Mouse (Mus musculus): ENCODE results near the gene Zfp462. TPM values are rescaled to one million over a fixed set of nuclear protein-coding genes. Genes with fewer than 3 reads are reported as not detected.
"Not testable (repeated sequence)": the region's sequence is repeated elsewhere in the genome, so short reads cannot be mapped to it uniquely, and the experiment has no call there.

The Zfp462 gene
- 0.25 and 0.93 TPM in 2 replicates for total RNA-seq (2015)
- 0.10 and 0.12 TPM in 2 replicates for total RNA-seq (2017)

DNA sequence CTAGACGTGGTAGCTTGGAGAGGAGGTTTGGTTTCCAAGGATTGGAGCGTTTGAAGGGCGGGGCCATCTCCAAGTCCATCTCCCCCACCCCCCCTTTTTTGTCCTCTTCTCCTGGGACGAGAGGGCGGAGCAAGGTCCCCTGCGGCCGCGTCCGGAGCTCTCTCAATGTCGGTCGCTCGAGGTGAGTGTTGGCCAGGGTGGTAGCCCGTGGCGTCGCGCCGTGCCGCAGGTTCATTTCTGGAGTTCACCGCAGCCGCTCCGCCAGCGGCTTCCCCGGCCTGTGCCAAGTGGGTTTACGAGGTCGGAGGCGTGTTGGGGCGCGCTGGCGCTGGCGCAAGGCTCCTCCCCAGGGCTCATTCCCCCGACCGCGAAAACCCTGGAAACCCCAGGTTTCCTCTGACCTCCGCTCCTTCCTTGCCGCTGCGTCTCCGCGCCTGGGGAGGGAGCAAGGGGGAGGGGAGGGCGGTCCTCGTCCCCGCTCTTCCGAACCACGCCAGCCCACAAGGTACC is at the start of gene Zfp462:
Zfp462 (plus strand) TSS at position 128 of the 510 bp plus-strand sequence.
- peak; percentile 22 for ATAC-seq (replicated peaks; ENCODE audit: poor library complexity)

- ATAC-seq (replicated peaks; ENCODE audit: poor library complexity), result no peak
These were observed 48.8 kb upstream of the Zfp462 start for GRCm38 (mm10) chr4:54896017-54896416.

DNA sequence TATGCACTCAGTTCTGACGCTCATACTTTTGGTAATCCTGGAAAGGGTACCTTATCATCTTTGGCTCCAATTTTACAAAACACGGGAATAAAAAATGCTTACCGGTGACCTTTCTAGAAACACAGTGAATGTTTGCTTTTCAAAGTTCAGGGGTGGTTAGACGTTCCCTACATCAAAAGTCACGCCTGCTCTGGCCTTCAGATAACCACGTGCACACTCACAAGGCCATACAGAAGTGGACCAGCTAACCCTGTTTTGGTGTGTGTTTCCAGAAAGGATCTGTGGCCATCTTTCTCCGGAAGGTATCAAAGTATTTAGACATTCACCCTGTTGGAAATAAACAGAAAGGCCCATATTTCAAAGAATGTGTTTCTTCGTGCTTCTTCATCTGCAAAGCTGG is 40.2 kb upstream of the Zfp462 start:
- ATAC-seq (replicated peaks; ENCODE audit: poor library complexity), result no peak

- no peak for ATAC-seq (replicated peaks; ENCODE audit: poor library complexity)
These were observed 39.4 kb upstream of the Zfp462 start for GRCm38 (mm10) chr4:54905399-54905953.

DNA sequence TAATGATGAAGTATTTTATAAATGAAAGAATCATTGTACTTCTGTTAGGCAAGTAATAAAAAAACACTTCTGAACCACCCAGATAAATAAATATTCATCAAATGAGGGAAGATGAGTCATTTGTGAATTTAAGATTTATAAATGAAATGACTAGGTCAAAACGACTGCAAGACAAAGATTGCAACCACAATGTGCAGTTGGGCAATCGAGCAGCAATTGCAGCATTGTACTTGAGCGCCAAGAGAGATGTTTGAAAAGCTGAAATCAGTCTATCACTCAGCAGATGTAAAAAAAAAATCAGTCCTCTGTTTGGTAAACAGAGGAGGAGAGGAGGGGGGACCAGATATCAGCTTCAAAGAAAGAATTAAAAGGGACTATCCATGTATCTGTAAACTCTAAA is 34.5 kb upstream of the Zfp462 start:
- no peak for ATAC-seq (replicated peaks; ENCODE audit: poor library complexity)

- no peak for ATAC-seq (replicated peaks; ENCODE audit: poor library complexity)
These were observed 26.6 kb upstream of the Zfp462 start for GRCm38 (mm10) chr4:54918276-54918675.

- ATAC-seq (replicated peaks; ENCODE audit: poor library complexity), result no peak
These were observed 21.5 kb upstream of the Zfp462 start for GRCm38 (mm10) chr4:54923386-54923785.

GRCm38 (mm10) chr4:54924306-54924705 is 20.5 kb upstream of the Zfp462 start:
- no peak for ATAC-seq (replicated peaks; ENCODE audit: poor library complexity)

DNA sequence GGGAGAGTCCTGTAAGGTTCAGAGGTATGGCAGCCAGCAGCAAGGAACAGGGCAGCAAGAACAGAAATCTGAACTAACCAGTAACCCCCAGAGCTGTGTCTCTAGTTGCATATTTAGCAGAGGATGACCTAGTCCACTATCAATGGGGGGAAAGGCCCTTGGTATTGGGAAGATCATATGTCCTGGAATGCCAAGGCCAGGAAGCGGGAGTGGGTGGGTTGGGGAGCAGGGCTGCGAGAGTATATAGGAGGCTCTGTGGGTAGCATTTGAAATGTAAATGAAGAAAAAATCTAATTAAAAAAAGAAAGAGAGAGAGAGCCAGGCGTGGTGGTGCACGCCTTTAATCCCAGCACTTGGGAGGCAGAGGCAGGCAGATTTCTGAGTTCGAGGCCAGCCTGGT is 18.4 kb upstream of the Zfp462 start:
- not testable (repeated sequence) for ATAC-seq (replicated peaks; ENCODE audit: poor library complexity)

GRCm38 (mm10) chr4:54927321-54928062 is 17.4 kb upstream of the Zfp462 start:
- ATAC-seq (replicated peaks; ENCODE audit: poor library complexity), result peak; percentile 48

- ATAC-seq (replicated peaks; ENCODE audit: poor library complexity), result no peak
These were observed 15.2 kb upstream of the Zfp462 start for GRCm38 (mm10) chr4:54929686-54930085.

DNA sequence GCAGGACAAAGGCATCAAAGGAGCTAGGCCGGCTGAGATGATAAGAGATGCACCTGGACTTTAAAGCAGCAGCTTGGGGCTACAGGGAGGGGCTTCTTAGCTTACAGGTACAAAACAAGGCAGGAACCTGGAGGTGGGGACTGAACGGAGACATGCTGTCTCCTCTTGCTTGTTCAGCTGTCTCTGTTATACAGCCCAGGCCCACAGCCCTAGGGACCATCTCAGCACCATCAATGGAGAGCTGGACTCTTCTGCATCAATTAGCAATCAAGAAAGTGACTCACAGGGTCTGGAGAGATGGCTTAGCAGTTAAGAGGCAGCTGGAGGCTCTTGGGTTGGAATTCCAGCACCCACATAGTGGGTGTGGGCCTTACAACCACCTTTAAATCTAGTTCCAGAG is 12.2 kb upstream of the Zfp462 start:
- no peak for ATAC-seq (replicated peaks; ENCODE audit: poor library complexity)

DNA sequence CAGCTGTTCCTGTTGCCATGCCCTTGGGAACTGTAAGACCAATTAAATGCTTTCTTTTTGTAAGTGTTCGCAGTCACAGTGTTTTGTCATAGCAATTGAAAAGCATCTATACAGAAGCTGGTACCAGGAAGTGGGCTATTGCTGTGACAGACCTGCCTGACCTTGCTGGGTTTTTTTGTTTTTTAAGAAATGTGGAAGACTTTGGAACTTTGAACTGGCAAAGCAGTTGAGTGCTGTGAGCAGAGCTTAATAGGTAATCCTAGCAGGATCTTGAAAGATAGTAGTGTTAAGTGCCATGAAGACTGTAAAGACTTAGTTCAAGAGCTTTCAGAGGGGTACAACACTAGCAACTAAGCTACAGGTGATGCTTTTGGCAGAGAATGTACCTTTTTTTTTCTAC is 7.7 kb upstream of the Zfp462 start:
- ATAC-seq (replicated peaks; ENCODE audit: poor library complexity), result no peak

- ATAC-seq (replicated peaks; ENCODE audit: poor library complexity), result no peak
These were observed 976 bp downstream of the Zfp462 start for GRCm38 (mm10) chr4:54945603-54946445.

DNA sequence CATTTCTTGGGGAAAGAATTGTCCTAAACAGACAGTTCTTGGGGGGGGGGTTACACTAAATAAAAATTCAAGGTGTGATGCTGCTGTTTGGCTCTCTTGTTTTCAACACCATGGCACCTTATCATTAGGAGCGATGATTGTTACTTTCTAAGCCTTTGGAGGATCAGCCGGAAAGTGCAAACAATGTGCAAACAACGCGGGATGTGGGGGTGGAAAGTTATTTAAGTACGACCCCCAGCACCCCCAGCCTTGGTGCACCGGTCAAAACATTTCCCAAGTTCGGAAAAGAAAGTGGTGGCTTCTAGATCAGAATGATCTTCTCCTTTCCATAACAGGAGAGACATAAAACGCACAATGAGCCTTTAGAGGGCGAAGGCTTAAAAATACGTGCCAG is 1.8 kb downstream of the Zfp462 start:
- ATAC-seq (replicated peaks; ENCODE audit: poor library complexity), result no peak

DNA sequence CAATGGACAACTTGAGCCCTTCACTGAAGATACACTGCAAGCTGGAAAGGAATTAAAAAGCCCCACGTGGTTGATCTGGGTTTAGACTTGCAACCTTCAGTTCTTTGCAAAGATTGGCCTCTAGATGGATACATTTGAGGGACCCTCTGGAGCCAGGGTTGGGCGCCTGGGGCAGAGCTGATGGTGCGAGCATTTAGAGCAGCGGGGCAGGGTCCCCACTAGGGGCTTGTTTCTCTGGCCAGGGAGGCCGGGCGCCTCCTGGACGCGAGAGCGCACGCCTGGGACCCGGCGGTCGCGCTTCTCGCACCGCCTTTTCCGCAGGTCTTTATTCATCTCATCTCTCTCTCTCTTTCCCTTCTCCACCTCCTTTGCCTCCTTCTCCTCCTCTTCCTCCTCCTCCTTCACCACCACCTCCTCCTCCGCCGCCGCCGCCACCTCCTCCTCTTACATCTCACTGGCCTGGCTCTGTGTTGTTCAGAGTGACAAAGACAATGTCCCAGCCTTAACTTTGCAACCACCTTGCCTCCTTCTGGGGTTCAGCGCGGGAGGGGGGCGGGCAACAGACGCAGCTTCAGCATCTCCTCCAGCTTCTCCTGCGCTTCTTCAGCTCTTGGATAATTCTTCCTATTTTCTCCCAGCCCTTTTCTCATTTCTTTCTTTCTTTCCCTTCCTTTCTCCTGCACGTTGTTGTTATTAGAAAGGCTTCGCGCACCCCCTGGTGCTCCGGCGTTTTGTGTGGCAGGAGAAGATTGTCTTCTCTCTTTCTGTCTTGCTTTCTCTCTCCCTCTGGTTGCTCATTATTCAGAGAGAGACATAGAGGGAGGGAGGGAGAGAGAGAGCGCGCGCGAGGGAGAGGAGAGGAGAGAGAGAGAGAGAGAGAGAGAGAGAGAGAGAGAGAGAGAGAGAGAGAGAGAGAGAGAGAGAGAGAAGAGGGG is 2.5 kb downstream of the Zfp462 start:
- ATAC-seq (replicated peaks; ENCODE audit: poor library complexity), result peak; percentile 24

DNA sequence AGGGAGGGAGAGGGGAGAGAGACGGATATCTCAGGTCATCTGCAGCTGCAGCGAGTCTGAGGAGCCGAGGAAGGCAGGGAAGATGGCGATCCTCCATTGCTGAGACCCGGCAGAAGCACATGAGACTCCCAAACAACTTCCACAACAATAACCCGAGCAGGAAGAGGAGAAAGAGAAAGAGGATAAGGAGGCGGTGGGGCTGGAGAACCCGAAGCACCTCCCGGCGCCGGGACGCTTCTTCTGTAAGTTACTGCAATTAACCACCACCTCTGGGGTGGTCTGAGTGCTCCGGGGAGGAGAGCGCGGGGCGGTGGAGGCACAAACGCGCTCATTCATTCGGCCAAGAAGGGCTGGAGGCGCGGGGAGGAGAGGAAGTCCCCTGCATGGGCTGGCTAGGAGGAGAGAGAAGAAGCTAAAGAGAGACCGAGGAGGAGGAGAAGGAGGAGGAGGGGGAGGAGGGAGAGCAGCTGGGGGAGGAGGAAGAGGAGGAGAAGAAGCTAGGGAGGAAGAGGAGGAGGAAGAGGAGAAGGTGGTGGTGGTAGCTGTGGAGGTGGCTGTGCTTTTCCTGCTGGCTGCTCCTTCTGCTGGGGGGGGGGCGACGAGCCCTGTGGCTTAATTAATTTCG is 3.3 kb downstream of the Zfp462 start:
- ATAC-seq (replicated peaks; ENCODE audit: poor library complexity), result peak; percentile 33

GRCm38 (mm10) chr4:54948616-54949560 is 4.0 kb downstream of the Zfp462 start:
- no peak for ATAC-seq (replicated peaks; ENCODE audit: poor library complexity)

- no peak for ATAC-seq (replicated peaks; ENCODE audit: poor library complexity)
These were observed 4.7 kb downstream of the Zfp462 start for GRCm38 (mm10) chr4:54949561-54949940.

Data from megakaryocyte progenitor cell, adult 5-6 weeks (primary cell).